Mouse (Mus musculus): ENCODE data around the gene Msmp.
A peak's percentile ranks its signal among the peaks of the same experiment; 100 is the strongest.
"Not testable (repeated sequence)": the region's sequence is repeated elsewhere in the genome, so short reads cannot be mapped to it uniquely, and the experiment has no call there.

The Msmp gene

GRCm38 (mm10) chr4:43560976-43561375, 23.3 kb downstream of the Msmp start:
- no peak for DNase-seq

GRCm38 (mm10) chr4:43560243-43560611, 24.1 kb downstream of the Msmp start:
- peak; percentile 81 to 87 for DNase-seq

GRCm38 (mm10) chr4:43559519-43560242, 24.6 kb downstream of the Msmp start:
- DNase-seq = no peak

DNA sequence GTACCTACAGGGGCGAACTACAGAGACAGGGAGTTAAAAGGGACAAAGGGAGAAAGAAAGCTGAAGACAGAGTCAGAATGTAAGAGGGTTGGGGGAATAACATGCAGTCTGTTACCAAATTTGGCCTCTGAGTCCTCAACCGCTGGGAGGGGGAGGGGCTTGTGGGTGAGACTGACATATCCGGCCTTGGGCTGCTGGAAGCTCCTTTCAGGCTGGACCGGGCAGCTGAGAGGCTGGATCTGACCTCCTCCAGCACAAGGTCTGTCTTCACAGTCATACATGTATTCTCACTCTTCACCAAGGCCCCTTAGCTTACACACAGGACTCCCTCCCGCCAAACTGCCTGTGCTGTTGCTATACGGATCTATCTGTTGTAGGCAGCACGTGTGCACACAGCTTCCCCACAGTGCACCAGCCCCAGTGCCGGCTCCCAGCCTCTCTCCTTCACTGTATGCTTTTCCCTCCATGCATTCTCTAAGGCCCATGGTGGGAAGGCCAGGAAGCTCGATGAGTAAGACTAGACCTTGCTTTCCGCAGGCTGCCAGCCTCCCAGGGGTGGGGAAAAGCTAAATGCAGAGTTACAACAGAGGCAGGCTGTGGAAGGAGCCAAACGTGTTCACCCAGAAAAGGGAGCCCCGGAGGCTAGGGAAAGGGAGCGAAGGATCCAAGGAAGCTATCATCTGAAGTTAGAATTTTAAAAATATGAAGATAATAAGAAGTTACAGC, 25.5 kb downstream of the Msmp start:
- DNase-seq = peak; percentile 79 to 84

GRCm38 (mm10) chr4:43558028-43558630, 26.2 kb downstream of the Msmp start:
- peak; percentile 68 to 74 for DNase-seq

GRCm38 (mm10) chr4:43555926-43556325, 28.4 kb downstream of the Msmp start:
- no peak for DNase-seq

DNA sequence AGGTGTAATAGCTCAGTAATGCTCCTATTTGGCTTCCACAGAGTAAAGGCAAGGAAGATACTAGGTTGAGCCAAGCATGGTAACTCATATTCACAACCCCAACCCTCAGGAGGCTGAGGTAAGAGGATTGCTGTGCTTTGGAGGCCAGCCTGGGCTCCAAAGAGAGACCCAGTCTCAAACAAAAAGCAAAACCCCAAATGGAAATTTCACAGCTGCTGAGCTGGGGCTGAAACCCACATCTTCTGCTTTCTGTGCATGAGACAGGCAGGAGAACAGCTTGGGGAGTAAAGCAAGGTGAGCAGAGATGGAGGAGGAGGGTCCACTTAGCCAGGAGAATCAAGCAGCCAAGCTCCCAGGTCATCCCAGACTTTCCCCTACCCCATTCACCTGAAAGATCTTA, 30.4 kb downstream of the Msmp start:
- no peak for DNase-seq

GRCm38 (mm10) chr4:43552437-43552836, 31.9 kb downstream of the Msmp start:
- DNase-seq = no peak

DNA sequence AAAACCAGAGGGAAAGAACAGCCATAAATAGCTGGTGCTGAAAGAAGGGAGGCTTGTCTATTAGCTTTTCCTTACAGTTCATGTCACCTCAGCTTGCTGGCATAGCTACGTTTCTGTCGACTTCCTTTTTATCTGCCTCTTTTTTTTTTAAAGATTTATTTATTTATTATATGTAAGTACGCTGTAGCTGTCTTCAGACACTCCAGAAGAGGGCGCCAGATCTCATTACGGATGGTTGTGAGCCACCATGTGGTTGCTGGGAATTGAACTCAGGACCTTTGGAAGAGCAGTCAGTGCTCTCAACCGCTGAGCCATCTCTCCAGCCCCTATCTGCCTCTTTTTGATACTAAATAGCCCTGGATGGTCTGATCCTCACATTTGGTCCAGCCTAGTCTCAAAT, 32.4 kb downstream of the Msmp start:
- DNase-seq = not testable (repeated sequence)

- DNase-seq = no peak
Observed at GRCm38 (mm10) chr4:43549055-43549454, 35.2 kb downstream of the Msmp start.

- no peak for DNase-seq
Observed at GRCm38 (mm10) chr4:43547160-43547559, 37.1 kb downstream of the Msmp start.

GRCm38 (mm10) chr4:43546375-43547047, 37.8 kb downstream of the Msmp start:
- no peak for DNase-seq

GRCm38 (mm10) chr4:43542044-43542443, 42.2 kb downstream of the Msmp start:
- no peak for DNase-seq

- no peak for DNase-seq
Observed at GRCm38 (mm10) chr4:43536031-43536430, 48.3 kb downstream of the Msmp start.

- no peak for DNase-seq
Observed at GRCm38 (mm10) chr4:43535628-43536027, 48.7 kb downstream of the Msmp start.

- DNase-seq = no peak
Observed at GRCm38 (mm10) chr4:43533270-43533669, 51.0 kb downstream of the Msmp start.
